Mouse (Mus musculus): ENCODE data around the gene Cracr2b. TPM values are rescaled to one million over a fixed set of nuclear protein-coding genes. Genes with fewer than 3 reads are reported as not detected.
A peak's percentile ranks its signal among the peaks of the same experiment; 100 is the strongest.

Cracr2b gene
- 4.0 and 5.3 TPM in 2 replicates for total RNA-seq (2014; rRNA removed)
- polyA plus RNA-seq (2015; fragmentation: Nextera tagmentation; extraction: Ambion mirVana): 5.3 and 5.9 TPM in 2 replicates

- peak within 1 kb of the TSS; percentile 42 for H3K4me3 ChIP-seq (ENCODE audit: low read depth, low read length)
- WGBS: 76% methylated on average over 15 of the region's 15 CpGs
- no peaks in the 10 kb centered on the region for H3K9me3 ChIP-seq (ENCODE audit: low read length)
- peak within 1 kb of the TSS; percentile 80 for H3K4me2 ChIP-seq (ENCODE audit: low read depth, low read length, poor library complexity, severe bottlenecking)
- peaks cover 15% of the 10 kb centered on the region for H3K4me1 ChIP-seq (ENCODE audit: insufficient read depth, low read length)
- DNase-seq (ENCODE audit: low spot score) (no peak), ATAC-seq (ENCODE audit: low FRiP score) (no peak)
- H3K9ac ChIP-seq (replicated peaks; ENCODE audit: low read length, poor library complexity, severe bottlenecking): peak within 1 kb of the TSS; percentile 51
- H3K36me3 ChIP-seq (ENCODE audit: insufficient read depth, low read length): peaks cover 28% of the 10 kb centered on the region
- no peak for TF ChIP-seq CTCF (IDR thresholded peaks at IDR 0.05)
- peaks cover 46% of the 10 kb centered on the region for H3K27me3 ChIP-seq (ENCODE audit: insufficient read depth, low read length)
- no peak within 1 kb of the TSS for H3K27ac ChIP-seq (ENCODE audit: low read depth, low read length)
These were observed at the start of gene Cracr2b for GRCm38 (mm10) chr7:141460391-141461113. TSS of gene Cracr2b (plus strand) at chr7:141461094.

- no peak for ATAC-seq (ENCODE audit: low FRiP score)
- Histone ChIP-seq H3K27me3 (ENCODE audit: insufficient read depth, low read length) (no peaks in the 10 kb centered on the region), H3K27ac (ENCODE audit: low read depth, low read length) (no peak overlapping the region), H3K9ac (replicated peaks; ENCODE audit: low read length, poor library complexity, severe bottlenecking) (no peak overlapping the region), H3K9me3 (ENCODE audit: low read length) (no peaks in the 10 kb centered on the region), H3K4me2 (ENCODE audit: low read depth, low read length, poor library complexity, severe bottlenecking) (no peak overlapping the region), H3K4me1 (ENCODE audit: insufficient read depth, low read length) (no peaks in the 10 kb centered on the region), H3K36me3 (ENCODE audit: insufficient read depth, low read length) (peaks cover 15% of the 10 kb centered on the region; the same call in 1 of the 2 replicates), H3K4me3 (ENCODE audit: low read depth, low read length) (no peak overlapping the region)
- WGBS: 90% methylated on average over 1 of the region's 1 CpGs
- no peak for TF ChIP-seq CTCF (IDR thresholded peaks at IDR 0.05)
- no peak for DNase-seq (ENCODE audit: low spot score)
These were observed 49.2 kb upstream of the Cracr2b start for GRCm38 (mm10) chr7:141411667-141412066.

GRCm38 (mm10) chr7:141413331-141413730 lies 47.6 kb upstream of the Cracr2b start:
- peak; percentile 18 for ATAC-seq (ENCODE audit: low FRiP score)
- DNase-seq (ENCODE audit: low spot score): no peak
- WGBS: 4% methylated on average over 16 of the region's 16 CpGs
- peak overlapping the region; percentile 86 for H3K27ac ChIP-seq (ENCODE audit: low read depth, low read length)
- peaks cover 15% of the 10 kb centered on the region; the same call in 1 of the 2 replicates for H3K36me3 ChIP-seq (ENCODE audit: insufficient read depth, low read length)
- peak overlapping the region; percentile 93 for H3K9ac ChIP-seq (replicated peaks; ENCODE audit: low read length, poor library complexity, severe bottlenecking)
- TF ChIP-seq CTCF (IDR thresholded peaks at IDR 0.05): no peak
- no peaks in the 10 kb centered on the region for H3K4me1 ChIP-seq (ENCODE audit: insufficient read depth, low read length)
- no peaks in the 10 kb centered on the region for H3K9me3 ChIP-seq (ENCODE audit: low read length)
- H3K4me3 ChIP-seq (ENCODE audit: low read depth, low read length): peak overlapping the region; percentile 58
- H3K4me2 ChIP-seq (ENCODE audit: low read depth, low read length, poor library complexity, severe bottlenecking): peak overlapping the region; percentile 85
- H3K27me3 ChIP-seq (ENCODE audit: insufficient read depth, low read length): no peaks in the 10 kb centered on the region

- no peaks in the 10 kb centered on the region for H3K4me1 ChIP-seq (ENCODE audit: insufficient read depth, low read length)
- H3K27me3 ChIP-seq (ENCODE audit: insufficient read depth, low read length): no peaks in the 10 kb centered on the region
- H3K4me3 ChIP-seq (ENCODE audit: low read depth, low read length): peak within 1 kb of the TSS; percentile 58
- H3K27ac ChIP-seq (ENCODE audit: low read depth, low read length): peak within 1 kb of the TSS; percentile 86
- H3K9ac ChIP-seq (replicated peaks; ENCODE audit: low read length, poor library complexity, severe bottlenecking): peak within 1 kb of the TSS; percentile 93
- ATAC-seq (ENCODE audit: low FRiP score): peak; percentile 93
- WGBS: 1% methylated on average over 43 of the region's 56 CpGs
- peaks cover 15% of the 10 kb centered on the region; the same call in 1 of the 2 replicates for H3K36me3 ChIP-seq (ENCODE audit: insufficient read depth, low read length)
- peak; percentile 99 for DNase-seq (ENCODE audit: low spot score)
- peak; percentile 40 for TF ChIP-seq CTCF (IDR thresholded peaks at IDR 0.05)
- H3K4me2 ChIP-seq (ENCODE audit: low read depth, low read length, poor library complexity, severe bottlenecking): peak within 1 kb of the TSS; percentile 85
- H3K9me3 ChIP-seq (ENCODE audit: low read length): no peaks in the 10 kb centered on the region
These were observed 46.9 kb upstream of the Cracr2b start, which contains the start of gene Gatd1 for GRCm38 (mm10) chr7:141413809-141414584. TSS of gene Gatd1 (minus strand) at chr7:141414136.

GRCm38 (mm10) chr7:141416144-141416841 lies 44.6 kb upstream of the Cracr2b start:
- Histone ChIP-seq H3K4me2 (ENCODE audit: low read depth, low read length, poor library complexity, severe bottlenecking) (no peak overlapping the region), H3K27ac (ENCODE audit: low read depth, low read length) (no peak overlapping the region), H3K9me3 (ENCODE audit: low read length) (no peaks in the 10 kb centered on the region), H3K36me3 (ENCODE audit: insufficient read depth, low read length) (0 out of 2 replicates have a peak, but pooled peaks cover under 1% of the 10 kb centered on the region), H3K27me3 (ENCODE audit: insufficient read depth, low read length) (no peaks in the 10 kb centered on the region), H3K4me3 (ENCODE audit: low read depth, low read length) (no peak overlapping the region), H3K4me1 (ENCODE audit: insufficient read depth, low read length) (no peaks in the 10 kb centered on the region), H3K9ac (replicated peaks; ENCODE audit: low read length, poor library complexity, severe bottlenecking) (no peak overlapping the region)
- ATAC-seq (ENCODE audit: low FRiP score) (no peak), DNase-seq (ENCODE audit: low spot score) (no peak)
- TF ChIP-seq CTCF (IDR thresholded peaks at IDR 0.05): no peak
- 77% methylated on average over 6 of the region's 6 CpGs for WGBS
